Mouse (Mus musculus) megakaryocyte, embryonic 14.5 days (primary cell): ENCODE results near the gene Mst1.

ENCODE experiments used
- FLI1 ChIP-seq: IDR thresholded peaks from 2 replicates; pipeline ENCODE4 v1.6.1; 2012; ENCODE audit warnings: low read length, inconsistent platforms, mixed read lengths
- GATA1 ChIP-seq: IDR thresholded peaks from 3 replicates; pipeline ENCODE4 v1.6.1; 2012; ENCODE audit warnings: mixed read lengths, low read length, inconsistent platforms, borderline replicate concordance

GRCm38 (mm10) chr9:108085261-108085660 is 5.0 kb downstream of the Mst1 start:
- TF ChIP-seq GATA1 (no peak), FLI1 (no peak)
